Mouse (Mus musculus): ENCODE measurements around the gene Gm10719.
"Not testable (repeated sequence)": the region's sequence is repeated elsewhere in the genome, so short reads cannot be mapped to it uniquely, and the experiment has no call there.

The Gm10719 gene

GRCm38 (mm10) chr9:3017108-3017507, at the start of gene Gm10719:
Gene Gm10719, plus strand, starts transcription at chr9:3017408.
- in situ Hi-C loops (cut with MseI, MboI) = not testable (repeated sequence)

DNA sequence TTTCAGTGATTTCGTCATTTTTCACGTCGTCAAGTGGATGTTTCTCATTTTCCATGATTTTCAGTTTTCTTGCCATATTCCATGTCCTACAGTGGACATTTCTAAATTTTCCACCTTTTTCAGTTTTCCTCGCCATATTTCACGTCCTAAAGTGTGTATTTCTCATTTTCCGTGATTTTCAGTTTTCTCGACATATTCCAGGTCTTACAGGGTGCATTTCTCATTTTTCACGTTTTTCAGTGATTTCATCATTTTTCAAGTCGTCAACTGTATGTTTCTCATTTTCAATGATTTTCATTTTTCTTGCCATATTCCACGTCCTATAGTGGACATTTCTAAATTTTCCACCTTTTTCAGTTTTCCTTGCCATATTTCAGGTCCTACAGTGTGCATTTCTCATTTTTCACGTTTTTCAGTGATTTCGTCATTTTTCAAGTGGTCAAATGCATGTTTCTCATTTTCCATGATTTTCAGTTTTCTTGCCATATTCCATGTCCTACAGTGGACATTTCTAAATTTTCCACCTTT, 16.7 kb upstream of the Gm10719 start, which contains the start of gene Gm10722:
Gm10722 (plus strand) TSS at position 478 of the 528 bp plus-strand sequence.
- in situ Hi-C loops (cut with MseI, MboI) = not testable (repeated sequence)

DNA sequence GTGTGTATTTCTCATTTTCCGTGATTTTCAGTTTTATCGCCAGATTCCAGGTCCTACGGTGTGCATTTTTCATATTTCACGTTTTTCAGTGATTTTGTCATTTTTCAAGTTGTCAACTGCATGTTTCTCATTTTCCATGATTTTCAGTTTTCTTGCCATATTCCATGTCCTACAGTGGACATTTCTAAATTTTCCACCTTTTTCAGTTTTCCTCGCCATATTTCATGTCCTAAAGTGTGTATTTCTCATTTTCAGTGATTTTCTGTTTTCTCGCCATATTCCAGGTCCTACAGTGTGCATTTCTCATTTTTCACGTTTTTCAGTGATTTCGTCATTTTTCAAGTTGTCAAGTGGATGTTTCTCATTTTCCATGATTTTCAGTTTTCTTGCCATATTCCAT, 16.2 kb upstream of the Gm10719 start:
- in situ Hi-C loops (cut with MseI, MboI) = not testable (repeated sequence)

- in situ Hi-C loops (cut with MseI, MboI) = not testable (repeated sequence)
Measured at GRCm38 (mm10) chr9:3001948-3002659, 15.1 kb upstream of the Gm10719 start.

- in situ Hi-C loops (cut with MseI, MboI) = not testable (repeated sequence)
Measured at GRCm38 (mm10) chr9:3002794-3003396, 14.3 kb upstream of the Gm10719 start, which contains the start of gene Gm11168. Gene Gm11168, plus strand, starts transcription at chr9:3003346.

DNA sequence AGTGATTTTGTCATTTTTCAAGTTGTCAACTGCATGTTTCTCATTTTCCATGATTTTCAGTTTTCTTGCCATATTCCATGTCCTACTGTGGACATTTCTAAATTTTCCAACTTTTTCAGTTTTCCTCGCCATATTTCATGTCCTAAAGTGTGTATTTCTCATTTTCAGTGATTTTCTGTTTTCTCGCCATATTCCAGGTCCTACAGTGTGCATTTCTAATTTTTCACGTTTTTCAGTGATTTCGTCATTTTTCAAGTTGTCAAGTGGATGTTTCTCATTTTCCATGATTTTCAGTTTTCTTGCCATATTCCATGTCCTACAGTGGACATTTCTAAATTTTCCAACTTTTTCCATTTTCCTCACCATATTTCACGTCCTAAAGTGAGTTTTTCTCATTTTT, 11.0 kb upstream of the Gm10719 start:
- in situ Hi-C loops (cut with MseI, MboI) = not testable (repeated sequence)

- in situ Hi-C loops (cut with MseI, MboI) = not testable (repeated sequence)
Measured at GRCm38 (mm10) chr9:3006636-3007035, 10.6 kb upstream of the Gm10719 start.

GRCm38 (mm10) chr9:3007272-3007671, 9.9 kb upstream of the Gm10719 start:
- in situ Hi-C loops (cut with MseI, MboI) = not testable (repeated sequence)

GRCm38 (mm10) chr9:3009331-3009730, 7.9 kb upstream of the Gm10719 start:
- in situ Hi-C loops (cut with MseI, MboI) = not testable (repeated sequence)

DNA sequence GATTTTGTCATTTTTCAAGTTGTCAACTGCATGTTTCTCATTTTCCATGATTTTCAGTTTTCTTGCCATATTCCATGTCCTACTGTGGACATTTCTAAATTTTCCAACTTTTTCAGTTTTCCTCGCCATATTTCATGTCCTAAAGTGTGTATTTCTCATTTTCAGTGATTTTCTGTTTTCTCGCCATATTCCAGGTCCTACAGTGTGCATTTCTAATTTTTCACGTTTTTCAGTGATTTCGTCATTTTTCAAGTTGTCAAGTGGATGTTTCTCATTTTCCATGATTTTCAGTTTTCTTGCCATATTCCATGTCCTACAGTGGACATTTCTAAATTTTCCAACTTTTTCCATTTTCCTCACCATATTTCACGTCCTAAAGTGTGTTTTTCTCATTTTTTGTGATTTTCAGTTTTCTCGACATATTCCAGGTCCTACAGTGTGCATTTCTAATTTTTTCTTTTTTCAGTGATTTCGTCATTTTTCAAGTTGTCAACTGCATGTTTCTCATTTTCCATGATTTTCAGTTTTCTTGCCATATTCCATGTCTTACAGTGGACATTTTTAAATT, 5.1 kb upstream of the Gm10719 start:
- in situ Hi-C loops (cut with MseI, MboI) = not testable (repeated sequence)

DNA sequence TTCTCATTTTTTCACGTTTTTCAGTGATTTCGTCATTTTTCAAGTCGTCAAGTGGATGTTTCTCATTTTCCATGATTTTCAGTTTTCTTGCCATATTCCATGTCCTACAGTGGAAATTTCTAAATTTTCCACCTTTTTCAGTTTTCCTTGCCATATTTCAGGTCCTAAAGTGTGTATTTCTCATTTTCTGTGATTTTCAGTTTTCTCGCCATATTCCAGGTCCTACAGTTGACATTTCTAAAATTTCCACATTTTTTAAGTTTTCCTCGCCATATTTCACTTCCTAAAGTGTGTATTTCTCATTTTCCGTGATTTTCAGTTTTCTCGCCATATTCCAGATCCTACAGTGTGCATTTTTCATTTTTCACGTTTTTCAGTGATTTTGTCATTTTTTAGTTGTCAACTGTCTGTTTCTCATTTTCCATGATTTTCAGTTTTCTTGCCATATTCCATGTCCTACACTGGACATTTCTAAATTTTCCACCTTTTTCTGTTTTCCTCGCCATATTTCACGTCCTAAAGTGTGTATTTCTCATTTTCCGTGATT, 4.4 kb upstream of the Gm10719 start, which contains the start of gene Gm10721:
Gm10721 (plus strand) TSS at position 408 of the 547 bp plus-strand sequence.
- in situ Hi-C loops (cut with MseI, MboI) = not testable (repeated sequence)

DNA sequence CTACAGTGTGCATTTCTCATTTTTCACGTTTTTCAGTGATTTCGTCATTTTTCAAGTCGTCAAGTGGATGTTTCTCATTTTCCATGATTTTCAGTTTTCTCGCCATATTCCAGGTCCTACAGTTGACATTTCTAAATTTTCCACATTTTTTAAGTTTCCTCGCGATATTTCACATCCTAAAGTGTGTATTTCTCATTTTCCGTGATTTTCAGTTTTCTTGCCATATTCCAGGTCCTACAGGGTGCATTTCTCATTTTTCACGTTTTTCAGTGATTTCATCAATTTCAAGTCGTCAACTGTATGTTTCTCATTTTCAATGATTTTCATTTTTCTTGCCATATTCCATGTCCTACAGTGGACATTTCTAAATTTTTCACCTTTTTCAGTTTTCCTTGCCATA, 1.9 kb upstream of the Gm10719 start, which contains the start of gene Gm10720:
Gm10720 (plus strand) TSS at position 301 of the 400 bp plus-strand sequence.
- in situ Hi-C loops (cut with MseI, MboI) = not testable (repeated sequence)

GRCm38 (mm10) chr9:3015896-3016295, 1.3 kb upstream of the Gm10719 start:
- in situ Hi-C loops (cut with MseI, MboI) = not testable (repeated sequence)

DNA sequence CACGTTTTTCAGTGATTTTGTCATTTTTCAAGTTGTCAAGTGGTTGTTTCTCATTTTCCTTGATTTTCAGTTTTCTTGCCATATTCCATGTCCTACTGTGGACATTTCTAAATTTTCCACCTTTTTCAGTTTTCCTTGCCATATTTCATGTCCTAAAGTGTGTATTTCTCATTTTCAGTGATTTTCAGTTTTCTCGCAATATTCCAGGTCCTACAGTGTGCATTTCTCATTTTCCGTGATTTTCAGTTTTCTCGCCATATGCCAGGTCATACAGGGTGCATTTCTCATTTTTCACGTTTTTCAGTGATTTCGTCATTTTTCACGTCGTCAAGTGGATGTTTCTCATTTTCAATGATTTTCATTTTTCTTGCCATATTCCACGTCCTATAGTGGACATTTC, 1.7 kb downstream of the Gm10719 start:
- in situ Hi-C loops (cut with MseI, MboI) = not testable (repeated sequence)

DNA sequence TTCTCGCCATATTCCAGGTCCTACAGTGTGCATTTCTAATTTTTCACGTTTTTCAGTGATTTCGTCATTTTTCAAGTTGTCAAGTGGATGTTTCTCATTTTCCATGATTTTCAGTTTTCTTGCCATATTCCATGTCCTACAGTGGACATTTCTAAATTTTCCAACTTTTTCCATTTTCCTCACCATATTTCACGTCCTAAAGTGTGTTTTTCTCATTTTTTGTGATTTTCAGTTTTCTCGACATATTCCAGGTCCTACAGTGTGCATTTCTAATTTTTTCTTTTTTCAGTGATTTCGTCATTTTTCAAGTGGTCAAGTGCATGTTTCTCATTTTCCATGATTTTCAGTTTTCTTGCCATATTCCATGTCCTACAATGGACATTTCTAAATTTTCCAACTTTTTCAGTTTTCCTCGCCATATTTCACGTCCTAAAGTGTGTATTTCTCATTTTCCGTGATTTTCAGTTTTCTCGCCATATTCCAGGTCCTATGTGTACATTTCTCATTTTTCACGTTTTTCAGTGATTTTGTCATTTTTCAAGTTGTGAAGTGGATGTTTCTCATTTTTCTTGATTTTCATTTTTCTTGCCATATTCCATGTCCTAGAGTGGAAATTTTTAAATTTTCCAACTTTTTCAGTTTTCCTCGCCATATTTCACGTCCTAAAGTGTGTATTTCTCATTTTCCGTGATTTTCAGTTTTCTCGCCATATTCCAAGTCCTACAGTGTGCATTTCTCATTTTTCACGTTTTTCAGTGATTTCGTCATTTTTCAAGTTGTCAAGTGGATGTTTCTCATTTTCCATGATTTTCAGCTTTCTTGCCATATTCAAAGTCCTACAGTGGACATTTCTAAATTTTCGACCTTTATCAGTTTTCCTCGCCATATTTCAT, 2.9 kb downstream of the Gm10719 start:
- in situ Hi-C loops (cut with MseI, MboI) = not testable (repeated sequence)

DNA sequence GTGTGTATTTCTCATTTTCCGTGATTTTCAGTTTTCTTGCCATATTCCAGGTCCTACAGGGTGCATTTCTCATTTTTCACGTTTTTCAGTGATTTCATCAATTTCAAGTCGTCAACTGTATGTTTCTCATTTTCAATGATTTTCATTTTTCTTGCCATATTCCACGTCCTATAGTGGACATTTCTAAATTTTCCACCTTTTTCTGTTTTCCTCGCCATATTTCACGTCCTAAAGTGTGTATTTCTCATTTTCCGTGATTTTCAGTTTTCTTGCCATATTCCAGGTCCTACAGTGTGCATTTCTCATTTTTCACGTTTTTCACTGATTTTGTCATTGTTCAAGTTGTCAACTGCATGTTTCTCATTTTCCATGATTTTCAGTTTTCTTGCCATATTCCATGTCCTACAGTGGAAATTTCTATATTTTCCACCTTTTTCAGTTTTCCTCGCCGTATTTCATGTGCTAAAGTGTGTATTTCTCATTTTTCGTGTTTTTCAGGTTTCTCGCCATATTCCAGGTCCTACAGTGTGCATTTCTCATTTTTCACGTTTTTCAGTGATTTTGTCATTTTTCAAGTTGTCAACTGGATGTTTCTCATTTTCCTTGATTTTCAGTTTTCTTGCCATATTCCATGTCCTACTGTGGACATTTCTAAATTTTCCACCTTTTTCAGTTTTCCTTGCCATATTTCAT, 5.3 kb downstream of the Gm10719 start:
- in situ Hi-C loops (cut with MseI, MboI) = not testable (repeated sequence)

GRCm38 (mm10) chr9:3023312-3023984, 6.2 kb downstream of the Gm10719 start, which contains the start of gene Gm10718:
Gene Gm10718, plus strand, starts transcription at chr9:3023547.
- in situ Hi-C loops (cut with MseI, MboI) = not testable (repeated sequence)

DNA sequence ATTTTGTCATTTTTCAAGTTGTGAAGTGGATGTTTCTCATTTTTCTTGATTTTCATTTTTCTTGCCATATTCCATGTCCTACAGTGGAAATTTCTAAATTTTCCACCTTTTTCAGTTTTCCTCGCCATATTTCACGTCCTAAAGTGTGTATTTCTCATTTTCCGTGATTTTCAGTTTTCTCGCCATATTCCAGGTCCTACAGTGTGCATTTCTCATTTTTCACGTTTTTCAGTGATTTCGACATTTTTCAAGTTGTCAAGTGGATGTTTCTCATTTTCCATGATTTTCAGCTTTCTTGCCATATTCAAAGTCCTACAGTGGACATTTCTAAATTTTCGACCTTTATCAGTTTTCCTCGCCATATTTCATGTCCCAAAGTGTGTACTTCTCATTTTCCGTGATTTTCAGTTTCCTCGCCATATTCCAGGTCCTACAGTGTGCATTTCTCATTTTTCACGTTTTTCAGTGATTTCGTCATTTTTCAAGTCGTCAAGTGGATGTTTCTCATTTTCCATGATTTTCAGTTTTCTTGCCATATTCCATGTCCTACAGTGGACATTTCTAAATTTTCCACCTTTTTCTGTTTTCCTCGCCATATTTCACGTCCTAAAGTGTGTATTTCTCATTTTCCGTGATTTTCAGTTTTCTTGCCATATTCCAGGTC, 6.9 kb downstream of the Gm10719 start:
- in situ Hi-C loops (cut with MseI, MboI) = not testable (repeated sequence)

- in situ Hi-C loops (cut with MseI, MboI) = not testable (repeated sequence)
Measured at GRCm38 (mm10) chr9:3024912-3025467, 7.8 kb downstream of the Gm10719 start, which contains the start of gene Gm10717. Gene Gm10717, plus strand, starts transcription at chr9:3025417.
